10 mouse cellular contexts compared by ENCODE assay signal in genomic region chr19:38055798-38056197, GRCm38 (mm10). TPM values are rescaled to one million over a fixed set of nuclear protein-coding genes. Genes with fewer than 3 reads are reported as not detected.
DNase-seq lines count a peak whose midpoint lies in the region; ATAC-seq and TF ChIP-seq lines count a peak whose summit lies in the region.
"Had no signal": no experiment of that assay in that cellular context is flagged by ENCODE, and none has a peak within 500 bp of the region (broad histone marks: within the 10 kb centered on the region; RNA-seq: fewer than 3 reads in every experiment).

No protein-coding gene starts in this region.

- H3K4me1 ChIP-seq in heart, postnatal 0 days (ENCODE audit: control insufficient read depth, insufficient read depth): peaks cover 9% of the 10 kb centered on the region; the same call in 1 of the 2 replicates
- peaks cover 3% of the 10 kb centered on the region; the same call in 1 of the 2 replicates for H3K4me1 ChIP-seq in bone marrow macrophage, adult 2 months (ENCODE audit: control insufficient read depth, insufficient read depth, low read length)

- no peak for TF ChIP-seq CTCF in heart, postnatal 0 days (IDR thresholded peaks at IDR 0.05; ENCODE audit: low read depth)
- no peak for TF ChIP-seq CTCF in bone marrow macrophage, adult 2 months (IDR thresholded peaks at IDR 0.05; ENCODE audit: low read depth, low read length)
- TF ChIP-seq CTCF in left cerebral cortex, adult 2 months (IDR thresholded peaks at IDR 0.05): no peak

- TF ChIP-seq EP300 in heart, postnatal 0 days (IDR thresholded peaks at IDR 0.05; ENCODE audit: low read depth): no peak

- H3K9me3 ChIP-seq in heart, postnatal 0 days (replicated peaks; ENCODE audit: control insufficient read depth, low read length): no peaks in the 10 kb centered on the region

- intact Hi-C loops in left cerebral cortex, adult 2 months (cut with DNase I): loop anchor here (2.0 to 10.0 kb wide), 2 partner anchors 143 to 351 kb away; no protein-coding TSS in a partner anchor
- intact Hi-C loops in left cerebral cortex, postnatal 4 days (cut with DNase I): loop anchor here (10.0 kb wide), 1 partner anchor 129 kb away; no protein-coding TSS in a partner anchor

- no peak for ATAC-seq in heart, postnatal 0 days (ENCODE audit: insufficient read depth, low read depth)
- ATAC-seq: lung, postnatal 0 days had no signal

- H3K27me3 ChIP-seq in heart, postnatal 0 days (ENCODE audit: control insufficient read depth, insufficient read depth, low read length): no peaks in the 10 kb centered on the region

- peak overlapping the region; percentile 63; the same call in 1 of the 2 replicates for H3K9ac ChIP-seq in heart, postnatal 0 days (replicated peaks; ENCODE audit: low read depth, low read length)

- H3K27ac ChIP-seq in heart, postnatal 0 days (ENCODE audit: low read depth): no peak overlapping the region
- H3K27ac ChIP-seq in bone marrow macrophage, adult 2 months (ENCODE audit: insufficient read depth, low read depth, low read length): no peak overlapping the region
- no peak overlapping the region for H3K27ac ChIP-seq in left cerebral cortex, adult 2 months

- 16% methylated on average over 6 of the region's 6 CpGs for WGBS in heart, postnatal 0 days

- peaks cover 34% of the 10 kb centered on the region for H3K36me3 ChIP-seq in heart, postnatal 0 days (replicated peaks; ENCODE audit: control insufficient read depth, insufficient read depth, low read length)

- no peak for DNase-seq in heart, postnatal 0 days (ENCODE audit: low spot score)
- DNase-seq in heart, adult 18-20 months: no peak
- peak; percentile 27 for DNase-seq in induced T-regulatory cell, adult 2 months (ENCODE audit: low read depth)
- DNase-seq in naive thymus-derived CD4-positive, alpha-beta T cell, adult 2 months (ENCODE audit: low read depth): peak; percentile 14
- no peak for DNase-seq in left cerebral cortex, adult 2 months (ENCODE audit: extremely low spot score in 1 of 2, low spot score in 2 of 2)
- DNase-seq in left cerebral cortex, postnatal 4 days: no peak
- DNase-seq in testis, postnatal 10 days (ENCODE audit: low spot score): no peak

- TF ChIP-seq POLR2A in bone marrow macrophage, adult 2 months (IDR thresholded peaks at IDR 0.05; ENCODE audit: borderline replicate concordance, low read depth, low read length): no peak

- H3K4me3 ChIP-seq in heart, postnatal 0 days (ENCODE audit: low read depth, low read length): peak overlapping the region; percentile 83
- peak overlapping the region; percentile 86 for H3K4me3 ChIP-seq in bone marrow macrophage, adult 2 months (ENCODE audit: insufficient read depth, low read length)
- H3K4me3 ChIP-seq in left cerebral cortex, adult 2 months: no peak overlapping the region

- H3K4me2 ChIP-seq in heart, postnatal 0 days (ENCODE audit: low read depth, low read length): peak overlapping the region; percentile 94

RNA-seq across cellular contexts. Expression of gene Cep55, which starts 1.0 kb away (rescaled TPM):
- total RNA-seq in heart, postnatal 0 days (2014; rRNA removed; ENCODE audit: low replicate concordance): 19.1 and 21.7 TPM in 2 replicates
- 9.2 and 9.5 TPM in 2 replicates for polyA plus RNA-seq in heart, postnatal 0 days (2015; fragmentation: Nextera tagmentation; extraction: Ambion mirVana)
- under 1 TPM; 0.23 to 0.37 TPM for total RNA-seq in heart, adult 18-20 months (2021)
- polyA plus RNA-seq in bone marrow macrophage, adult 2 months (2012; ENCODE audit: insufficient read depth, insufficient read length, missing spikeins): 21.0 and 23.2 TPM in 2 replicates
- total RNA-seq in left cerebral cortex, adult 2 months (2021): under 1 TPM; 0.35 to 0.38 TPM
- 1 to 10 TPM; 1.8 to 3.3 TPM for total RNA-seq in left cerebral cortex, postnatal 4 days (2021)
- polyA plus RNA-seq: erythroblast, embryonic 14.5 days had no signal

RNA-seq across cellular contexts. Expression of gene Myof, which starts 12.4 kb away (rescaled TPM):
- 9.5 and 13.3 TPM in 2 replicates for total RNA-seq in heart, postnatal 0 days (2014; rRNA removed; ENCODE audit: low replicate concordance)
- polyA plus RNA-seq in heart, postnatal 0 days (2015; fragmentation: Nextera tagmentation; extraction: Ambion mirVana): 2.8 and 3.0 TPM in 2 replicates
- 10 to 100 TPM in 1 of 2 experiments, 1 to 10 TPM in 1; 5.6 to 13.0 TPM for total RNA-seq in heart, adult 18-20 months (2021)
- polyA plus RNA-seq in bone marrow macrophage, adult 2 months (2012; ENCODE audit: insufficient read depth, insufficient read length, missing spikeins): 156 and 160 TPM in 2 replicates
- 1 to 10 TPM; 4.0 to 8.0 TPM for total RNA-seq in left cerebral cortex, adult 2 months (2021)
- total RNA-seq in left cerebral cortex, postnatal 4 days (2021): 1 to 10 TPM; 8.0 to 8.9 TPM
- polyA plus RNA-seq: erythroblast, embryonic 14.5 days had no signal

RNA-seq across cellular contexts. Expression of gene Ffar4, which starts 41.1 kb away (rescaled TPM):
- total RNA-seq in heart, postnatal 0 days (2014; rRNA removed; ENCODE audit: low replicate concordance): 0.12 TPM in 1 of 2 replicates, not detected in the other
- 0.33 TPM in 1 of 2 replicates, not detected in the other for polyA plus RNA-seq in heart, postnatal 0 days (2015; fragmentation: Nextera tagmentation; extraction: Ambion mirVana)
- under 1 TPM in 1 of 2 experiments, not detected in 1; 0.80 TPM for total RNA-seq in heart, adult 18-20 months (2021)
- 0.57 TPM in 1 of 2 replicates, not detected in the other for polyA plus RNA-seq in bone marrow macrophage, adult 2 months (2012; ENCODE audit: insufficient read depth, insufficient read length, missing spikeins)
- total RNA-seq in left cerebral cortex, adult 2 months (2021): under 1 TPM in 1 of 2 experiments, not detected in 1; 0.25 TPM
- total RNA-seq in left cerebral cortex, postnatal 4 days (2021): under 1 TPM; 0.24 to 0.28 TPM
- polyA plus RNA-seq: erythroblast, embryonic 14.5 days had no signal

Comparison
In these comparisons a context has a peak if more than half of its experiments do, and no peak if none do; other contexts are left out.
1. DNase-seq: peak in induced T-regulatory cell, adult 2 months (single experiment) and naive thymus-derived CD4-positive, alpha-beta T cell, adult 2 months (single experiment); none in heart, postnatal 0 days (single experiment), heart, adult 18-20 months (0 of 2), left cerebral cortex, adult 2 months (0 of 2), left cerebral cortex, postnatal 4 days (single experiment) and testis, postnatal 10 days (single experiment).